Mouse (Mus musculus): ENCODE results near the gene Ubl7. TPM values are rescaled to one million over a fixed set of nuclear protein-coding genes. Genes with fewer than 3 reads are reported as not detected.

Ubl7 gene
- total and polyA plus RNA-seq, 2 experiments from 2014 or later = 132 to 161 TPM

- H3K4me3 ChIP-seq (ENCODE audit: low read depth, low read length) = no peak overlapping the region
- no peak for TF ChIP-seq CTCF (IDR thresholded peaks at IDR 0.05)
- 66% methylated on average over 6 of the region's 6 CpGs for WGBS
- H3K27ac ChIP-seq (ENCODE audit: low read depth, low read length) = no peak overlapping the region
- H3K9ac ChIP-seq (replicated peaks; ENCODE audit: low read length, poor library complexity, severe bottlenecking) = no peak overlapping the region
- DNase-seq (ENCODE audit: low spot score) (no peak), ATAC-seq (ENCODE audit: low FRiP score) (no peak)
- no peaks in the 10 kb centered on the region for H3K4me1 ChIP-seq (ENCODE audit: insufficient read depth, low read length)
- H3K9me3 ChIP-seq (ENCODE audit: low read length) = no peaks in the 10 kb centered on the region
- peaks cover 20% of the 10 kb centered on the region for H3K36me3 ChIP-seq (ENCODE audit: insufficient read depth, low read length)
- H3K27me3 ChIP-seq (ENCODE audit: insufficient read depth, low read length) = no peaks in the 10 kb centered on the region
- no peak overlapping the region for H3K4me2 ChIP-seq (ENCODE audit: low read depth, low read length, poor library complexity, severe bottlenecking)
Measured at GRCm38 (mm10) chr9:57964528-57965250, 53.9 kb downstream of the Ubl7 start.

GRCm38 (mm10) chr9:57965281-57966185, 54.8 kb downstream of the Ubl7 start:
- H3K9ac ChIP-seq (replicated peaks; ENCODE audit: low read length, poor library complexity, severe bottlenecking) = no peak overlapping the region
- no peaks in the 10 kb centered on the region for H3K9me3 ChIP-seq (ENCODE audit: low read length)
- H3K36me3 ChIP-seq (ENCODE audit: insufficient read depth, low read length) = peaks cover 13% of the 10 kb centered on the region
- ATAC-seq (ENCODE audit: low FRiP score) = no peak
- DNase-seq (ENCODE audit: low spot score) = no peak
- WGBS = 72% methylated on average over 12 of the region's 12 CpGs
- no peak overlapping the region for H3K4me3 ChIP-seq (ENCODE audit: low read depth, low read length)
- no peak for TF ChIP-seq CTCF (IDR thresholded peaks at IDR 0.05)
- no peak overlapping the region for H3K27ac ChIP-seq (ENCODE audit: low read depth, low read length)
- no peaks in the 10 kb centered on the region for H3K27me3 ChIP-seq (ENCODE audit: insufficient read depth, low read length)
- H3K4me1 ChIP-seq (ENCODE audit: insufficient read depth, low read length) = no peaks in the 10 kb centered on the region
- no peak overlapping the region for H3K4me2 ChIP-seq (ENCODE audit: low read depth, low read length, poor library complexity, severe bottlenecking)

- WGBS = 75% methylated on average over 14 of the region's 14 CpGs
- no peak for DNase-seq (ENCODE audit: low spot score)
- ATAC-seq (ENCODE audit: low FRiP score) = no peak
- H3K27ac ChIP-seq (ENCODE audit: low read depth, low read length) = no peak overlapping the region; the same call in 1 of the 2 replicates
- H3K9ac ChIP-seq (replicated peaks; ENCODE audit: low read length, poor library complexity, severe bottlenecking) = no peak overlapping the region
- H3K27me3 ChIP-seq (ENCODE audit: insufficient read depth, low read length) = no peaks in the 10 kb centered on the region
- no peak overlapping the region for H3K4me3 ChIP-seq (ENCODE audit: low read depth, low read length)
- no peak for TF ChIP-seq CTCF (IDR thresholded peaks at IDR 0.05)
- no peaks in the 10 kb centered on the region for H3K9me3 ChIP-seq (ENCODE audit: low read length)
- H3K4me1 ChIP-seq (ENCODE audit: insufficient read depth, low read length) = no peaks in the 10 kb centered on the region
- H3K4me2 ChIP-seq (ENCODE audit: low read depth, low read length, poor library complexity, severe bottlenecking) = no peak overlapping the region
- no peaks in the 10 kb centered on the region for H3K36me3 ChIP-seq (ENCODE audit: insufficient read depth, low read length)
Measured at GRCm38 (mm10) chr9:57967237-57967960, 56.6 kb downstream of the Ubl7 start.

- no peak for TF ChIP-seq CTCF (IDR thresholded peaks at IDR 0.05)
- Histone ChIP-seq H3K9me3 (ENCODE audit: low read length) (no peaks in the 10 kb centered on the region), H3K9ac (replicated peaks; ENCODE audit: low read length, poor library complexity, severe bottlenecking) (no peak overlapping the region), H3K36me3 (ENCODE audit: insufficient read depth, low read length) (no peaks in the 10 kb centered on the region), H3K4me1 (ENCODE audit: insufficient read depth, low read length) (no peaks in the 10 kb centered on the region), H3K4me2 (ENCODE audit: low read depth, low read length, poor library complexity, severe bottlenecking) (no peak overlapping the region), H3K4me3 (ENCODE audit: low read depth, low read length) (no peak overlapping the region), H3K27me3 (ENCODE audit: insufficient read depth, low read length) (no peaks in the 10 kb centered on the region), H3K27ac (ENCODE audit: low read depth, low read length) (no peak overlapping the region)
- 87% methylated on average over 9 of the region's 9 CpGs for WGBS
- ATAC-seq (ENCODE audit: low FRiP score) (no peak), DNase-seq (ENCODE audit: low spot score) (no peak)
Measured at GRCm38 (mm10) chr9:57968166-57968771, 57.5 kb downstream of the Ubl7 start.

GRCm38 (mm10) chr9:57968783-57969542, 58.2 kb downstream of the Ubl7 start:
- H3K9ac ChIP-seq (replicated peaks; ENCODE audit: low read length, poor library complexity, severe bottlenecking) = no peak overlapping the region
- H3K27ac ChIP-seq (ENCODE audit: low read depth, low read length) = no peak overlapping the region
- no peaks in the 10 kb centered on the region for H3K9me3 ChIP-seq (ENCODE audit: low read length)
- no peak for TF ChIP-seq CTCF (IDR thresholded peaks at IDR 0.05)
- DNase-seq (ENCODE audit: low spot score) (no peak), ATAC-seq (ENCODE audit: low FRiP score) (no peak)
- H3K4me1 ChIP-seq (ENCODE audit: insufficient read depth, low read length) = no peaks in the 10 kb centered on the region
- H3K4me2 ChIP-seq (ENCODE audit: low read depth, low read length, poor library complexity, severe bottlenecking) = no peak overlapping the region
- no peak overlapping the region for H3K4me3 ChIP-seq (ENCODE audit: low read depth, low read length)
- no peaks in the 10 kb centered on the region for H3K36me3 ChIP-seq (ENCODE audit: insufficient read depth, low read length)
- WGBS = 91% methylated on average over 8 of the region's 8 CpGs
- no peaks in the 10 kb centered on the region for H3K27me3 ChIP-seq (ENCODE audit: insufficient read depth, low read length)

Measured in midbrain, postnatal 0 days (tissue).